Mouse (Mus musculus) right cerebral cortex, postnatal 14 days (tissue): ENCODE results near the gene Tm7sf2.
A peak's percentile ranks its signal among the peaks of the same experiment; 100 is the strongest.

Experiments
- DNase-seq: peaks from one replicate; pipeline ENCODE4 v3.0.0; 2022

Tm7sf2 gene

DNA sequence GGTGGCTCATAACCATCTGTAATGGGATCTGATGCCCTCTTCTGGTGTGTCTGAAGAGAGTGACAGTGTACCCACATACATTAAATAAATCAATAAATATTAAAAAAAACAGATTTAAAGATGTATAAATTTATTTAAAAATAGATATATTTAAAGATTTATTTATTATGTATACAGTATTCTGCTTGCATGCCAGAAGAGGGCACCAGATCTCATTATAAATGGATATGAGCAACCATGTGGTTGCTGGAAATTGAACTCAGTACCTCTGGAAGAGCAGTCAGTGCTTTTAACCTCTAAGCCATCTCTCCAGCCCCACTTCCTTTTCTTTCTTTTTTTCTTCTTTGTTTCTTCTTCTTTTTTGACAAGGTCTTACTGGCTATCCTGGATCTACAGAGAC, 28.2 kb downstream of the Tm7sf2 start:
- DNase-seq, result no peak

GRCm38 (mm10) chr19:6038326-6038725, 29.8 kb downstream of the Tm7sf2 start:
- no peak for DNase-seq

- DNase-seq, result no peak
These were observed 30.5 kb downstream of the Tm7sf2 start for GRCm38 (mm10) chr19:6037695-6038094.

DNA sequence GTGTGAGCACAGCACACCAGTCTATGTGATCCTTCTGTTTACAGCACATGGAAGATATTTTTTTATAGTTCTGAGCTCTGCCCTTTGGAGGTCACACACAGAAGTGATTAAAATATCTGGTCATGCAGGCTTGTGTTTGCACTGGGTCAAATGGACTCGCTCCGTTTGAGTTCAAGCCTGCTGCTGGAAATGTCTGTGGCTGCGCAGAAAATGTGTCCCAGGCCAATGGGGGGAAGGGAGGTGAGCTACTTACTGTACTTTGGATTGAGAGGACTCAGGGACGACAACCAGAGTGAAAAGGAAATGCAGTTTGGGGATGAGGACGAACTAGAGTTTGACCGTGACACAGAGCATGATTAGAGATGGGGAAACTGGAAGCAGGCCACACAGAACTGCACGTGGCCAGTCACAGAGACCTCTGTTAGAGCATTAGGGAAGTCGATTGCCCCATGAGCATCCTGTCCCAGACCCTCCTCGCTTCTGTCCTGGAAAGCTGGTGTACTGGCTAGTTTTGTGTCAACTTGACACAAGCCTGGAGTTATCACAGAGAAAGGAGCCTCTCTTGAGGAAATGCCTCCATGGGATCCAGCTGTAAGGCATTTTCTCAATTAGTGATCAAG, 32.1 kb downstream of the Tm7sf2 start:
- DNase-seq, result no peak

- DNase-seq, result no peak
These were observed 37.5 kb downstream of the Tm7sf2 start for GRCm38 (mm10) chr19:6030520-6031280.

DNA sequence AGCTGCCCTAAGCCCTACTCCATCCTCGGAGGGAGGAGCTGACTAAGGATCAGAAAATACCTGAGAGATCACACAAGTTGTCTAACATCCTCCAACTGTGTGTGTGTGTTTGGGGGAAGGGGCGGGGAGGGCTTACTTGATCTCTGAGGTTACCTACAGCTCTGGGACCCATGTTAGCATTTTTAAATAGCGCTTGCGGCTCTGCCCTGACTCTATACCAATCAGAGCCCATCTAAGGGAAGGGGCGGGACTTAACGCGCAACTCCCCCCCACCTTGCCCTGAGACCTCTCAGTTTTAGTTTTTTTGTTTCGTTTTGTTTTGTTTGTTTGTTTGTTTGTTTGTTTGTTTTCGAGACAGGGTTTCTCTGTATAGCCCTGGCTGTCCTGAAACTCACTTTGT, 38.7 kb downstream of the Tm7sf2 start:
- no peak for DNase-seq

GRCm38 (mm10) chr19:6028991-6029390, 39.2 kb downstream of the Tm7sf2 start:
- no peak for DNase-seq

DNA sequence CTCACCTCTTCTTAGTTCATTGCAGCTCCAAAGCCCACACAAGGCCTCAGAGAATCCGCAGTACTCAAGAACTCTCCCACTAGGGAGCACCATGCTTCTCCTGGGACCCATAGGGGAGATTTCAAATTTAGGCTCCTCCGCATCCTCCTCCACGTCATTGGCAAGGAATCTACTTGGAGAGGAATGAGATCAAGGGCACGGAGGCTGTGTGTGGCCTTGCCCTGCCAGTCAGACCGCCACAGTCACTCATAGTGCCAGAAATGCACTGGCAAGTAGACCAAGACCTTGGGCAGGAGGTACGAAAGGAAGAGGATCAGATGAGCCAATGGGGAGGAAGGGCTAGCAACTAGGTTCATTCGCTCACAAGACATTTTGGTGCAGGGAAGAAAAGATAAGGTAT, 44.2 kb downstream of the Tm7sf2 start:
- no peak for DNase-seq

GRCm38 (mm10) chr19:6023059-6023458, 45.1 kb downstream of the Tm7sf2 start:
- no peak for DNase-seq

GRCm38 (mm10) chr19:6020276-6020675, 47.9 kb downstream of the Tm7sf2 start:
- no peak for DNase-seq

DNA sequence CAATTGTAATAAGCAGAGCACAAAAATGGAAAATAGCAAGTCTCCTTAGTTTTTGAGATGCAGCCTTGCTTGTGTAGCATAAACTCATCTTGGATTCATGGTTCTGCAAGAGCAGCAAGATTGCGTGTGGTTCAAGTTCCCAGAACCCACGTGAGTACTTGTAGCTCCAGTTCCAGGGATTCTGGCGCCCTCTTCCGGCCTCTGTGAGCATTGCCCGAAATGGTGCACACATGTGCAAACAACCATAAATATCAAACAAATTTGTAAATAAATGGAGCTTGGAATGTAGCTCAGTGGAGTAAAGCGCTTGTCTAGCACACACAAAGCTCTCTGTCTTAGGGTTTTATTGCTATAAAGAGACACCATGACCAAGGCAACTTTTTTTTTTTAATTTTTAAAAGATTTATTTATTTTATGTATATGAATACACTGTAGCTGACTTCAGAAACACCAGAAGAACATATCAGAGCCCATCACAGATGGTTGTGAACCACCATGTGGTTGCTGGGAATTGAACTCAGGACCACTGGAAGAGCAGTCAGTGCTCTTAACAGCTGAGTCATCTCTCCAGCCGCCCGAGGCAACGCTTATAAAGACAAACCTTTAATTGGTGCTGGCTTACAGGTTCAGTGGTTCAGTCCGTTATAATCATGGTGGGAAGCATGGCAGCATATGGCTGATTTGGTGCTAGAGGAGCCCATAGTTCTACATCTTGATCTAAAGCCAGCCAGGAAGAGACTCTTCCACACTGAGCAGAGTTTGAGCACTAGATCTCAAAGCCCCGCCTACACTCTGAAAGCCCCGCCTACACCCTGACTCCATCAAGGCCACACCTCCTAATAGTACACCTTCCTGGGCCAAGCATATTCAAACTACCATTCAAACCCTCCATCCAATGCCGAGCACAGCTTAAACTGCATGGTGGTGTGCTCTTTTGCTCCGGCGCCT, 49.8 kb downstream of the Tm7sf2 start:
- peak; percentile 89 for DNase-seq

DNA sequence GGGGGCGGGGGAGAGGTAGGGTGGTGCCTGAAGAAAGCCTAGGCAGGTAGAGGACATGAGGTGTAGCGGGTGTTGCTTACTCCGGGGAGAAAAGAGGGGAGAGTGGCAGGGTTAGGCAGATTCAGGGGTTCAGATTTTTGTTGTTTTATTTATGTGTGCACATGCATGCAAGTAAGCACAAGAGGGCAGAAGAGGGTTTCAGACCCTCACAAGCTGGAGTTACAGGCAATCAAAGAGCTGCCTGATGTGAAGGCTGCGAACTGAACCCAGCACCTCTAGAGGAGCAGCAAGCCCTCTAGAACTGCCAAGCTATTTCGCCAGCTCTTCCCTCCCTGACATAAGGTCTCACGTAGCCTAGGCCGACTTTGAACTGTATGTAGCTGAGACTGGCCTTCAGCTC, 51.6 kb downstream of the Tm7sf2 start:
- no peak for DNase-seq

DNA sequence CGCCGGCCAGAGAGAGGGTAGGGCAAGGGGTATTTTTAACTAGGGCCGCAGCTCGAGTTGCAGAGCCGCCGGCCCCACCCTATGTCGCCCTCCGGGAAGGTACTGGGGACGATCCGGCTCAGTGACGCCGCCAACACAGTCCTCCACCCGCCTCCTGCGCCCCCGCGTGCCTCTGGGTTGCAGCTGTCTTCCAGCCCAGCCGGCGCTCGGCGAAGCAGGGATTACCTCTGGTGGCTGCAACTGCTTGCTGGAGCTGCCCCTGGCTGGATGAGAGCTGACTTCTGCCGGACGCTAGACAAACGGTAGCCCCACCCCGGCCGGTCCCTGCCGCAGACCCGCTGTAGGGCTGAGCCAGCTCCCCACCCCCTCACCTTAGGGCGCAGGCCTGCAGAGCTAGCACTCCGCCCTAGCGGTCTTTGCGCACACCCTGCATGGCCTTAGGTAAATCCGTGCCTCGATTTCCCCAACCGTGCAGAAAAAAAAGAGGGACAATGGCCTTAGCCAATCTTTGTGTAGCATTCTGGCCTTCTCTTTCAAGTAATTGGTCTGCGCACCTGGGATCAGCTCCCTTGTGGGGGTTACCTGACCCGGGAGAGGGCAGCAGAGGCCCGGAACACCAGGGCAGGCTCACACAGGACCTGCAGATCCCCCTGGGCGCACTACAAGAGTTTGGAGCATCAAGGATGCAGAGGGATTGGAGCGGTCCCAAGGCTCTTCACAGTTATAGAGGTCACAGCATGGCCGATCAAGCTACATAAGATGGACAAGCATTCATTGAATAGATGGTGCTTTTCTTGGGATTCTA, 52.5 kb downstream of the Tm7sf2 start, which contains the start of gene Capn1:
Capn1 (minus strand) TSS at position 387 of the 805 bp plus-strand sequence.
- DNase-seq, result peak; percentile 68

DNA sequence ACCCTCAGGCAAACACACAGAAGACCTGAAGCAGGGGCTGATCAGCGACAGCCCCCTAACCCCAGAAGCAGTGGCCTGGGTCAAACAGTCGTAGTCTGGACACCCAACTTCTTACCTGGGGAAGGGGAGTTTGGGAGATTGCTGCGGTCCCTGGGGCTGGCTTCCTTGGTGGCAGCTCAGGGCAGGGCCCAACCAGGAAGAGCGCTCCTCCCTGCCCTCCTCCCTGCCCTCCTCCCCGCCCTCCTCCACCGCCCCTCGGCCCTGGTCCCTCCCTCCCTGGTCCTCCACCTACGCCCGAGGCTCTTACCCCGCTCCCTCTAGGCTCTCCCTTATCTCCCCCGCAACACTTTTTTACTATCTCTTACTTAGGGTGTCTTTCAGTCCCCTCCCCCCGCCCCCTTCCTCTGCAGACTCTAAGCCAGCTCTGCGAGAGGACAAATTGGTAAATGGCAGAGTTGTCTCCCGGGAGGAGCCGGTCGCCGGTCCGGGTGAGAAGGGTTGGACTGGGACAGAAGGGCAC, 53.1 kb downstream of the Tm7sf2 start:
- no peak for DNase-seq

- DNase-seq, result no peak
These were observed 54.5 kb downstream of the Tm7sf2 start for GRCm38 (mm10) chr19:6013691-6014090.
